Mouse (Mus musculus) WW6 (cell line): ENCODE measurements at regions not wholly inside any gene's neighbourhood (a gene's known extent, or its start where the extent isn't known, plus 50 kb on each side); places are given as distances from the start of the nearest gene placed in this dataset.
"Not testable (repeated sequence)": the region's sequence is repeated elsewhere in the genome, so short reads cannot be mapped to it uniquely, and the experiment has no call there.

Source experiments
- DNase-seq: peaks from one replicate; pipeline ENCODE4 v3.0.0-alpha.2; 2013; ENCODE audit warnings: low read depth, low spot score

GRCm38 (mm10) chr2:39420696-39421095 lies 194.4 kb upstream of the Ppp6c start:
- DNase-seq: no peak

- no peak for DNase-seq
Measured at GRCm38 (mm10) chr2:39400336-39400735, 174.1 kb upstream of the Ppp6c start.

GRCm38 (mm10) chr2:39399523-39399922 lies 173.3 kb upstream of the Ppp6c start:
- no peak for DNase-seq

GRCm38 (mm10) chr2:39394643-39395042 lies 168.4 kb upstream of the Ppp6c start:
- DNase-seq: no peak

- DNase-seq: no peak
Measured at GRCm38 (mm10) chr2:39377264-39377663, 151.0 kb upstream of the Ppp6c start.

GRCm38 (mm10) chr2:39373068-39373779 lies 147.0 kb upstream of the Ppp6c start:
- peak; percentile 82 for DNase-seq

- no peak for DNase-seq
Measured at GRCm38 (mm10) chr2:39344207-39344606, 118.0 kb upstream of the Ppp6c start.

GRCm38 (mm10) chr2:39340406-39340805 lies 114.2 kb upstream of the Ppp6c start:
- DNase-seq: no peak

- no peak for DNase-seq
Measured at GRCm38 (mm10) chr2:39338832-39339649, 112.8 kb upstream of the Ppp6c start.

GRCm38 (mm10) chr2:39337524-39337923 lies 111.3 kb upstream of the Ppp6c start:
- DNase-seq: no peak

- no peak for DNase-seq
Measured at GRCm38 (mm10) chr2:39325715-39326493, 99.7 kb upstream of the Ppp6c start.

- DNase-seq: not testable (repeated sequence)
Measured at GRCm38 (mm10) chr2:39325122-39325521, 98.9 kb upstream of the Ppp6c start.

- no peak for DNase-seq
Measured at GRCm38 (mm10) chr2:39299798-39300382, 73.6 kb upstream of the Ppp6c start.

- DNase-seq: no peak
Measured at GRCm38 (mm10) chr2:39299290-39299689, 73.0 kb upstream of the Ppp6c start.

GRCm38 (mm10) chr2:39295435-39295834 lies 69.2 kb upstream of the Ppp6c start:
- no peak for DNase-seq

- no peak for DNase-seq
Measured at GRCm38 (mm10) chr2:39278218-39278617, 52.0 kb upstream of the Ppp6c start.
